Comparison of ENCODE assay signal across 14 mouse cellular contexts in the genomic region with DNA sequence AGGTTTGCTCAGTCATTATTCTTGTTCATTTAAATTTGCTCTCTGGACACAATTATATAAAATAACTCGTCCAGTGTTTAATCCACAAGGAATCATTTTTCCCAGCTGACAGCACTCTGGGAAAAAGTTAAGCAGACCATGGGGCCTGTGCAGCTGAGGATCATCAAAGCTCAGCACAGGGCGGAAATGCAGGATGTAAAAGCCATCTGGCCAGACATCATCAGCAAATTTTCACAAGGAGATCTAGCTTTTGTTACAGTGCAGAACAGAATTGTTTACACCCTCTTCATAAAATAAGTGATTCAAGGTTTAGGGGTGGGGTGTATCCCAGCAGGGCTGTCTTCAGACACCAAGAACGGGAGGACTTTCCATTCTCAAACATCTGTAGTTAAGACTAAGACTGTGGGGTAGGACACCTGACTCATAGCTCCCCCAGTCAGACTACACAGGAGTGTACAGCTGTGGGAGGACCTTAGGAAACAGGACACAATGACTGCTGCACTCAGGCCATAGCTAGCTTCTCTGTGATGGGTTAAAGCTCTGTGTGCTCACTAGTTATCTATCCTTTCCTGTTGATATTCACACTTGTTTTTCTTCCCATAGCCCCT.
DNase-seq lines count a peak whose midpoint lies in the region; ATAC-seq lines count a peak whose summit lies in the region.
"Had no signal": no experiment of that assay in that cellular context is flagged by ENCODE, and none has a peak within 500 bp of the region (broad histone marks: within the 10 kb centered on the region; RNA-seq: fewer than 3 reads in every experiment).

No protein-coding gene starts in this region.

- peaks cover 5% of the 10 kb centered on the region; the same call in 1 of the 2 replicates for H3K9me3 ChIP-seq in heart, embryonic 12.5 days (replicated peaks)
- H3K9me3 ChIP-seq in lung, embryonic 16.5 days (ENCODE audit: control insufficient read depth, low read length): no peaks in the 10 kb centered on the region
- H3K9me3 ChIP-seq in stomach, embryonic 16.5 days (replicated peaks; ENCODE audit: control insufficient read depth, low read length): no peaks in the 10 kb centered on the region
- H3K9me3 ChIP-seq: embryonic facial prominence, embryonic 15.5 days; liver, embryonic 15.5 days had no signal

- no peak overlapping the region for H3K9ac ChIP-seq in heart, embryonic 12.5 days
- no peak overlapping the region for H3K9ac ChIP-seq in lung, embryonic 16.5 days (ENCODE audit: low read length)
- H3K9ac ChIP-seq in stomach, embryonic 16.5 days (ENCODE audit: low read length): no peak overlapping the region
- H3K9ac ChIP-seq: embryonic facial prominence, embryonic 15.5 days; liver, embryonic 15.5 days had no signal

- H3K36me3 ChIP-seq in heart, embryonic 12.5 days: no peaks in the 10 kb centered on the region
- no peaks in the 10 kb centered on the region for H3K36me3 ChIP-seq in lung, embryonic 16.5 days (ENCODE audit: control insufficient read depth, insufficient read depth, low read length)
- no peaks in the 10 kb centered on the region for H3K36me3 ChIP-seq in stomach, embryonic 16.5 days (ENCODE audit: control insufficient read depth, insufficient read depth, low read length)
- H3K36me3 ChIP-seq: embryonic facial prominence, embryonic 15.5 days; liver, embryonic 15.5 days had no signal

- no peaks in the 10 kb centered on the region for H3K4me1 ChIP-seq in heart, embryonic 12.5 days (replicated peaks)
- H3K4me1 ChIP-seq in lung, embryonic 16.5 days (replicated peaks; ENCODE audit: control insufficient read depth, insufficient read depth, low read length): no peaks in the 10 kb centered on the region
- H3K4me1 ChIP-seq in stomach, embryonic 16.5 days (ENCODE audit: control insufficient read depth, insufficient read depth, low read length): no peaks in the 10 kb centered on the region
- H3K4me1 ChIP-seq: embryonic facial prominence, embryonic 15.5 days; liver, embryonic 15.5 days had no signal

- intact Hi-C loops in heart, postnatal 10 days (cut with DNase I): loop anchor here (10.0 kb wide), 1 partner anchor 293 kb away; no protein-coding TSS in a partner anchor

- H3K4me3 ChIP-seq in heart, embryonic 12.5 days: no peak overlapping the region
- no peak overlapping the region for H3K4me3 ChIP-seq in lung, embryonic 16.5 days (ENCODE audit: low read length)
- no peak overlapping the region for H3K4me3 ChIP-seq in stomach, embryonic 16.5 days (replicated peaks; ENCODE audit: low read length)
- H3K4me3 ChIP-seq: embryonic facial prominence, embryonic 15.5 days; liver, embryonic 15.5 days had no signal

- no peak for ATAC-seq in heart, embryonic 12.5 days (ENCODE audit: insufficient number of reproducible peaks, low FRiP score)
- ATAC-seq in lung, embryonic 16.5 days (ENCODE audit: low read depth): 0 out of 2 replicates have a peak, but pooled peaks have one; percentile 28
- peak; percentile 91 for ATAC-seq in stomach, embryonic 16.5 days (ENCODE audit: insufficient read depth, low FRiP score)
- ATAC-seq: CD4-positive, CD25-positive, alpha-beta regulatory T cell, adult 4 months had no signal

- H3K4me2 ChIP-seq in heart, embryonic 12.5 days: no peak overlapping the region
- no peak overlapping the region for H3K4me2 ChIP-seq in lung, embryonic 16.5 days (ENCODE audit: low read depth, low read length)
- no peak overlapping the region for H3K4me2 ChIP-seq in stomach, embryonic 16.5 days (ENCODE audit: low read depth, low read length)
- H3K4me2 ChIP-seq: embryonic facial prominence, embryonic 15.5 days; liver, embryonic 15.5 days had no signal

- no peak overlapping the region for H3K27ac ChIP-seq in heart, embryonic 12.5 days (ENCODE audit: poor library complexity, severe bottlenecking)
- no peak overlapping the region for H3K27ac ChIP-seq in lung, embryonic 16.5 days (ENCODE audit: low read length)
- H3K27ac ChIP-seq in stomach, embryonic 16.5 days (ENCODE audit: low read length): peak overlapping the region; percentile 79
- H3K27ac ChIP-seq: embryonic facial prominence, embryonic 15.5 days; liver, embryonic 15.5 days had no signal

- H3K27me3 ChIP-seq in heart, embryonic 12.5 days (replicated peaks): no peaks in the 10 kb centered on the region
- H3K27me3 ChIP-seq in lung, embryonic 16.5 days (ENCODE audit: control insufficient read depth, insufficient read depth, low read depth, low read length): no peaks in the 10 kb centered on the region
- H3K27me3 ChIP-seq in stomach, embryonic 16.5 days (ENCODE audit: control insufficient read depth, insufficient read depth, low read length): no peaks in the 10 kb centered on the region
- H3K27me3 ChIP-seq: embryonic facial prominence, embryonic 15.5 days; liver, embryonic 15.5 days had no signal

- peak; percentile 22 to 31 for DNase-seq in heart, postnatal 10 days
- no peak for DNase-seq in lung, postnatal 25 days (ENCODE audit: low spot score)
- peak; percentile 36 for DNase-seq in kidney, postnatal 14 days
- DNase-seq in right cerebral cortex, postnatal 4 days: no peak
- DNase-seq: adrenal gland, adult 8-10 months; cerebellum, adult 11-12 months; midbrain, embryonic 14.5 days; thymus, adult 2 months had no signal

- 71% methylated on average over 3 of the region's 3 CpGs for whole genome bisulfite sequencing in heart, embryonic 12.5 days
- 39% methylated on average over 3 of the region's 3 CpGs for WGBS in lung, embryonic 16.5 days
- 33% methylated on average over 3 of the region's 3 CpGs for WGBS in stomach, embryonic 16.5 days

Comparison
In these comparisons a context has a peak if more than half of its experiments do, and no peak if none do; other contexts are left out.
1. DNase-seq: peak in heart, postnatal 10 days (2 of 2) and kidney, postnatal 14 days (single experiment); none in lung, postnatal 25 days (single experiment) and right cerebral cortex, postnatal 4 days (single experiment).